Mouse (Mus musculus) embryonic stem cell, embryonic (primary cell): ENCODE measurements around the gene Fos.

Experiments
- CTCF ChIA-PET, 4 experiments: fragments of 300-600 bp in 2 of 4; fragments of 350-600 bp in 2 of 4; sonication (Branson Sonifier 250); formaldehyde crosslinking; loops; one replicate each; lab custom pipeline; 2022; ENCODE audit warnings: inconsistent platforms in 2 of 4; lab: Charles Lee
- POLR2A ChIA-PET, 4 experiments: fragments of 300-600 bp in 2 of 4; fragments of 350-600 bp in 2 of 4; sonication (Branson Sonifier 250); formaldehyde crosslinking; loops; one replicate each; lab custom pipeline; 2022; ENCODE audit warnings: antibody characterized with exemption in 4 of 4, inconsistent platforms in 1 of 4; lab: Charles Lee

The Fos gene

GRCm38 (mm10) chr12:85474298-85475231 is 875 bp downstream of the Fos start:
- CTCF ChIA-PET, result interaction anchor here (0.6 to 1.4 kb wide), 11 partner anchors 8 to 1132 kb away, joined by 3 to 10 read pairs (median 3); no protein-coding TSS in a partner anchor
- POLR2A ChIA-PET, result interaction anchor here in 3 of 4 experiments (0.6 to 8.6 kb wide), 77 partner anchors 8 to 1009 kb away, joined by 3 to 392 read pairs (median 5); partner anchors contain the start of genes Acyp1 (in 1 of the 3), Isca2 (in 1 of the 3), Mlh3 (in 1 of the 3) and Npc2 (in 1 of the 3)

GRCm38 (mm10) chr12:85475232-85475919 is 1.7 kb downstream of the Fos start:
- ChIA-PET CTCF (interaction anchor here (0.6 to 1.3 kb wide), 8 partner anchors 8 to 1133 kb away, joined by 3 to 10 read pairs (median 3); no protein-coding TSS in a partner anchor), POLR2A (interaction anchor here in 3 of 4 experiments (0.6 to 8.6 kb wide), 56 partner anchors 8 to 1008 kb away, joined by 3 to 392 read pairs (median 4); partner anchors contain the start of genes Acyp1 (in 1 of the 3), Isca2 (in 1 of the 3), Nek9 (in 1 of the 3) and Npc2 (in 1 of the 3))

GRCm38 (mm10) chr12:85475920-85476828 is 2.5 kb downstream of the Fos start:
- POLR2A ChIA-PET, result interaction anchor here in 3 of 4 experiments (0.5 to 8.6 kb wide), 39 partner anchors 8 to 703 kb away, joined by 3 to 392 read pairs (median 5); partner anchors contain the start of genes Acyp1 (in 1 of the 3), Isca2 (in 1 of the 3), Nek9 (in 1 of the 3) and Npc2 (in 1 of the 3)
- CTCF ChIA-PET, result interaction anchor here in 2 of 4 experiments (0.6 to 1.3 kb wide), 5 partner anchors 9 to 90 kb away, joined by 3 read pairs; no protein-coding TSS in a partner anchor

GRCm38 (mm10) chr12:85477219-85477618 is 3.5 kb downstream of the Fos start:
- ChIA-PET CTCF (no interaction called here), POLR2A (interaction anchor here (0.6 to 8.6 kb wide), 16 partner anchors 7 to 330 kb away, joined by 3 to 392 read pairs (median 26); partner anchors contain the start of gene Nek9 (in 1 of the 4))

- CTCF ChIA-PET, result interaction anchor here in 1 of 4 experiments (1.8 kb wide), 1 partner anchor 14 kb away, joined by 5 read pairs; no protein-coding TSS in a partner anchor
- POLR2A ChIA-PET, result interaction anchor here in 3 of 4 experiments (0.5 to 8.6 kb wide), 6 partner anchors 7 to 191 kb away, joined by 3 to 196 read pairs (median 14); no protein-coding TSS in a partner anchor
Observed at GRCm38 (mm10) chr12:85477804-85478203, 4.1 kb downstream of the Fos start.

GRCm38 (mm10) chr12:85478696-85479095 is 5.0 kb downstream of the Fos start:
- POLR2A ChIA-PET, result interaction anchor here in 3 of 4 experiments (0.5 to 8.6 kb wide), 10 partner anchors 9 to 110 kb away, joined by 3 to 127 read pairs (median 4); no protein-coding TSS in a partner anchor
- CTCF ChIA-PET, result interaction anchor here in 2 of 4 experiments (0.8 to 1.8 kb wide), 4 partner anchors 13 to 131 kb away, joined by 3 to 5 read pairs (median 4); no protein-coding TSS in a partner anchor

- POLR2A ChIA-PET, result interaction anchor here in 3 of 4 experiments (0.5 to 8.6 kb wide), 13 partner anchors 8 to 1659 kb away, joined by 3 to 127 read pairs (median 4); no protein-coding TSS in a partner anchor
Observed at GRCm38 (mm10) chr12:85479190-85479589, 5.5 kb downstream of the Fos start.

GRCm38 (mm10) chr12:85483155-85483554 is 9.5 kb downstream of the Fos start:
- CTCF ChIA-PET, result interaction anchor here in 3 of 4 experiments (0.6 to 1.4 kb wide), 8 partner anchors 8 to 180 kb away, joined by 3 to 14 read pairs (median 4); partner anchors contain the start of gene Fos (in 2 of the 3)
- POLR2A ChIA-PET, result interaction anchor here in 3 of 4 experiments (0.6 to 7.2 kb wide), 14 partner anchors 9 to 407 kb away, joined by 3 to 196 read pairs (median 4); partner anchors contain the start of gene Fos (in 3 of the 3)

More at GRCm38 (mm10) chr12:85479190-85479589, 5.5 kb downstream of the Fos start:
- CTCF ChIA-PET, result interaction anchor here in 2 of 4 experiments (0.8 to 1.8 kb wide), 4 partner anchors 13 to 131 kb away, joined by 3 to 5 read pairs (median 4); no protein-coding TSS in a partner anchor

GRCm38 (mm10) chr12:85484655-85485054 is 11.0 kb downstream of the Fos start:
- POLR2A ChIA-PET, result interaction anchor here in 3 of 4 experiments (1.1 to 7.2 kb wide), 15 partner anchors 10 to 334 kb away, joined by 3 to 196 read pairs (median 6); partner anchors contain the start of genes Fos (in 3 of the 3), Acyp1 (in 2 of the 3), Zc2hc1c (in 2 of the 3) and Nek9 (in 1 of the 3)
- CTCF ChIA-PET, result interaction anchor here in 2 of 4 experiments (0.7 to 1.0 kb wide), 4 partner anchors 9 to 245 kb away, joined by 3 to 5 read pairs (median 4); no protein-coding TSS in a partner anchor

GRCm38 (mm10) chr12:85485890-85486765 is 12.4 kb downstream of the Fos start:
- POLR2A ChIA-PET, result interaction anchor here in 3 of 4 experiments (0.7 to 7.2 kb wide), 48 partner anchors 11 to 335 kb away, joined by 3 to 196 read pairs (median 4); partner anchors contain the start of genes Fos (in 3 of the 3), Acyp1 (in 2 of the 3), Tmed10 (in 2 of the 3) and Zc2hc1c (in 2 of the 3)

GRCm38 (mm10) chr12:85486766-85487069 is 13.0 kb downstream of the Fos start:
- ChIA-PET POLR2A (interaction anchor here (0.8 to 7.2 kb wide), 34 partner anchors 8 to 207 kb away, joined by 3 to 196 read pairs (median 6); partner anchors contain the start of genes Fos (in 3 of the 4), Tmed10 (in 2 of the 4), Acyp1 (in 1 of the 4) and Nek9 (in 1 of the 4)), CTCF (interaction anchor here in 3 of 4 experiments (0.6 to 3.0 kb wide), 15 partner anchors 11 to 181 kb away, joined by 3 to 17 read pairs (median 4); partner anchors contain the start of gene Nek9 (in 1 of the 3))

More at GRCm38 (mm10) chr12:85485890-85486765, 12.4 kb downstream of the Fos start:
- CTCF ChIA-PET, result interaction anchor here in 3 of 4 experiments (0.7 to 3.0 kb wide), 8 partner anchors 11 to 243 kb away, joined by 3 to 14 read pairs (median 4); partner anchors contain the start of genes Fos (in 1 of the 3) and Mlh3 (in 1 of the 3)

GRCm38 (mm10) chr12:85487545-85488141 is 14.0 kb downstream of the Fos start:
- ChIA-PET POLR2A (interaction anchor here (0.5 to 7.2 kb wide), 28 partner anchors 9 to 819 kb away, joined by 3 to 196 read pairs (median 4); partner anchors contain the start of genes Fos (in 3 of the 4), Nek9 (in 1 of the 4), Rps6kl1 (in 1 of the 4) and Tmed10 (in 1 of the 4)), CTCF (interaction anchor here (0.5 to 3.0 kb wide), 27 partner anchors 12 to 816 kb away, joined by 3 to 17 read pairs (median 4); partner anchors contain the start of gene Nek9 (in 2 of the 4))

- ChIA-PET CTCF (interaction anchor here in 2 of 4 experiments (0.6 to 2.0 kb wide), 5 partner anchors 108 to 340 kb away, joined by 4 to 13 read pairs (median 5); no protein-coding TSS in a partner anchor), POLR2A (interaction anchor here in 3 of 4 experiments (0.6 to 2.3 kb wide), 5 partner anchors 14 to 173 kb away, joined by 3 to 10 read pairs (median 4); no protein-coding TSS in a partner anchor)
Observed at GRCm38 (mm10) chr12:85489232-85489886, 15.7 kb downstream of the Fos start.
